Mouse (Mus musculus) cortical plate, adult 2 months (tissue): ENCODE measurements around the gene Dock8. TPM values are rescaled to one million over a fixed set of nuclear protein-coding genes. Genes with fewer than 3 reads are reported as not detected.

Source experiments
- H3K27ac ChIP-seq: fragments of 200-500 bp; 2 replicates; pipeline ENCODE4 v1.5.1; 2012; ENCODE audit warnings: low read length, control low read depth, inconsistent platforms; ENCODE audit not compliant: insufficient read depth
- H3K4me1 ChIP-seq: fragments of 200-500 bp; 2 replicates; pipeline ENCODE4 v1.6.1; 2011; ENCODE audit warnings: low read length; ENCODE audit not compliant: control insufficient read depth, insufficient read depth
- H3K4me3 ChIP-seq: fragments of 200-500 bp; 2 replicates; pipeline ENCODE4 v1.5.1; 2011; ENCODE audit warnings: mild to moderate bottlenecking, low read length, control low read depth; ENCODE audit not compliant: insufficient read depth
- CTCF ChIP-seq: fragments of 200-500 bp; IDR thresholded peaks from 2 replicates; pipeline ENCODE4 v1.5.1; 2011; ENCODE audit warnings: mild to moderate bottlenecking, control low read depth, low read length; ENCODE audit not compliant: insufficient read depth; ENCODE audit errors: extremely low read depth
- POLR2A ChIP-seq: fragments of 200-500 bp; IDR thresholded peaks from 2 replicates; pipeline ENCODE4 v1.6.1; 2011; ENCODE audit warnings: mild to moderate bottlenecking, low read length, control low read depth; ENCODE audit not compliant: insufficient read depth; ENCODE audit errors: extremely low read depth
- polyA plus RNA-seq: library from polyadenylated mRNA; depleted of rRNA; stranded (reverse); fragments of >200 nt; gene quantifications from 2 replicates; pipeline ENCODE4 v1.2.3, GENCODE M21; 2012

Gene Dock8
- polyA plus RNA-seq, 1 experiment = 1.7 TPM

DNA sequence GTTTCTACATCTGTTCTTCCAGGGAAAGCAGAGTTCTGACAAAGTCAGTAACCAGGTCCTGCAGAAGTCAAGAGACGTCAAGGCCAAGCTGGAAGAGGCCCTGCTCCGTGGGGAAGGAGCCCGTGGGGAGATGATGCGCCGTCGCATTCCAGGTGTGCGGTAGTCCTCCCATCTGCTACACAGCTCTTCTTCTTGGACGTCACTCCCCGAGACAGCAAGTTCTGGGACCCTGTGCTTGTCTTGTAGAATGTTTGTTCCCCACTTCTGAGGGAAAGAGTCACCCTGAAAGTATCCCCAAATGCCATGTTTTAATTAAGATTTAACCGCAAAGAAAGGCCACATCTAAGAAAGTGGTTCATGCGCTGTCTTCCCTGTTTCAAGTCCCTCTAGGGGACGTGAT, 164.1 kb downstream of the Dock8 start:
- H3K4me1 ChIP-seq = no peaks in the 10 kb centered on the region
- TF ChIP-seq POLR2A = no peak
- TF ChIP-seq CTCF = no peak
- no peak overlapping the region for H3K27ac ChIP-seq
- H3K4me3 ChIP-seq = no peak overlapping the region

DNA sequence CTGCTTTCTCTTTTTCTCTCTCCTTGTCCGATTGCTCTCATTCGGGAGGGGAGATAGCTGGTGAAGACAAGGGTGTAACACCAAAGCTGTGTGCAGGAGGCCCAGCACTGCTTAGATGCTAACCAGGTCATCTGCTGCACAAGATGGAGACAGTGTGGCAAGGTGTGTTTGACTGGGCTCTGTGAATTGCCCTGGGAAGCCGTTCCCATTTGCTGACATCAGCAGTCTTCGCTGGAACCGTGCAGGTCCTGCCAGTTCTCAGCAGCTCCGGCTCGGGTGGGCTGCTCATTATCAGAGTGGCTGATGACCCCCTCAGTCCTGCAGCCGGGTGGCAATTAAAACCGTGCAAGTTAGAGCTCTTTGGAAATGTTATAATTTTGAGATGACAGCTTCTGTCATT, 167.1 kb downstream of the Dock8 start:
- H3K27ac ChIP-seq = no peak overlapping the region
- no peaks in the 10 kb centered on the region for H3K4me1 ChIP-seq
- H3K4me3 ChIP-seq = no peak overlapping the region
- no peak for TF ChIP-seq CTCF
- TF ChIP-seq POLR2A = no peak

- Histone ChIP-seq H3K4me1 (no peaks in the 10 kb centered on the region), H3K4me3 (no peak overlapping the region), H3K27ac (no peak overlapping the region)
- TF ChIP-seq POLR2A = no peak
Observed at GRCm38 (mm10) chr19:25171395-25171794, 172.1 kb downstream of the Dock8 start.

GRCm38 (mm10) chr19:25176746-25177145, 177.4 kb downstream of the Dock8 start:
- H3K4me1 ChIP-seq = no peaks in the 10 kb centered on the region
- TF ChIP-seq POLR2A (no peak), CTCF (no peak)
- no peak overlapping the region for H3K4me3 ChIP-seq
- no peak overlapping the region for H3K27ac ChIP-seq

GRCm38 (mm10) chr19:25180024-25180423, 180.7 kb downstream of the Dock8 start:
- Histone ChIP-seq H3K4me1 (no peaks in the 10 kb centered on the region), H3K27ac (no peak overlapping the region), H3K4me3 (no peak overlapping the region)
- no peak for TF ChIP-seq POLR2A

DNA sequence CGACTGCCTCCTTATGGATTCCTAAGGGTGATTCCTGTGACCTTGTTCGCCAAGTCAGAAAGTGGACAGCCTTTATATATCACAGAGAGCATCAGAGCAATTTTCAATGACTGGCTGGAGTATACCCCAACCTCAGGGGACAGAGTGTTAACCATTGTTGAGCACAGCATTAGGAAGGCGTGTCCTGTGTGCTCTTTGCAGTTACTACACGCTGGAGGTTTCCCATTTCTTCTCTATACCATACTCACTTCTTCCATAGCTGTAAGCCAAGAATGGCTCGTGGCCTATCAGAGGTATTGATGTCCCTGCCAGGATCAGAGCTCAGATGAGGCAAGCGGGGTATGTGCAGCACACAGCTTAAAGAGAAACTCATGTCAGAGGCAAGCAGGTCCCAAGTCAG, 181.2 kb downstream of the Dock8 start:
- Histone ChIP-seq H3K27ac (no peak overlapping the region), H3K4me1 (no peaks in the 10 kb centered on the region), H3K4me3 (no peak overlapping the region)
- TF ChIP-seq CTCF (no peak), POLR2A (no peak)

DNA sequence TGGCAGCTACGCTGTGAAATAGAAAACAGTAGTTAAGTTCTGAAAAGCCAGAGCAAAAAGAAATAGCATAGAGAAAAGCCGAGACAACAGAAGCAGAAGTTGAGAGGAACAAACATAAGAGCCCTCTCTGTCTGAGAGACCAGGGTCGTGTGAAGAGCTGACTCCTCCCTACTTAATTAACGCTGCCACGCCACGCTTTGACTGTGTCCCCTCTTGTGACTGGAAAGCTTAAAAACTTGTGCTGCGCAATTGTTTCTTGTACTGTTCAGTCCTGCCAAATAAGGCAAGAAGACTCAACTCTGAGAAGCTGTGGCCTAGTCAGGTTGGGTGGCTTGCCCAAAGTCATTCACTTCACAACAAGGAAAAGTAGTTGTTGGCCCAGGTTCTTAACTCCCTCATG, 184.7 kb downstream of the Dock8 start:
- Histone ChIP-seq H3K4me1 (no peaks in the 10 kb centered on the region), H3K27ac (no peak overlapping the region), H3K4me3 (no peak overlapping the region)
- no peak for TF ChIP-seq CTCF

DNA sequence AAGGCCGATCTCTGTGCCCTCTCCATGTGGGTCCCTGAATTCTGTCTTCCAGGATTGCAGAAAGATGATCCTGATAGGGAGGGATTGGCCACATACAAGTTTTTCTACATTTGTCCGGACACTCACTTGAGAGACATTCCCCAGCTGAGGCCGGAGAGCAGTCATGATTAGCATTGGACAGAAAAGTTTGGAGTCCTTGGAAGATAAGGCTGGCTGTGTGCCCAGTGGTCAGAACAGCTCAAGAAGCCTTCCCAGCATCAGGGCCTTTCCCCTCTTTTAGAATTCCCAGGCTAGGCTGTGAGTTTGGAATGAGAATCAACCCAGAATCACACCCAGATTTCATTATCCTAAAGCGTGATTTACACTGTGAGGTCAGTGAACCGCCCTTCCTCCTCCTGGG, 187.0 kb downstream of the Dock8 start:
- TF ChIP-seq POLR2A = no peak
- TF ChIP-seq CTCF = no peak
- Histone ChIP-seq H3K4me1 (no peaks in the 10 kb centered on the region), H3K4me3 (no peak overlapping the region), H3K27ac (no peak overlapping the region)

- H3K4me3 ChIP-seq = no peak overlapping the region
- no peak overlapping the region for H3K27ac ChIP-seq
- H3K4me1 ChIP-seq = no peaks in the 10 kb centered on the region
- TF ChIP-seq CTCF = no peak
- no peak for TF ChIP-seq POLR2A
Observed at GRCm38 (mm10) chr19:25187681-25188080, 188.3 kb downstream of the Dock8 start.

DNA sequence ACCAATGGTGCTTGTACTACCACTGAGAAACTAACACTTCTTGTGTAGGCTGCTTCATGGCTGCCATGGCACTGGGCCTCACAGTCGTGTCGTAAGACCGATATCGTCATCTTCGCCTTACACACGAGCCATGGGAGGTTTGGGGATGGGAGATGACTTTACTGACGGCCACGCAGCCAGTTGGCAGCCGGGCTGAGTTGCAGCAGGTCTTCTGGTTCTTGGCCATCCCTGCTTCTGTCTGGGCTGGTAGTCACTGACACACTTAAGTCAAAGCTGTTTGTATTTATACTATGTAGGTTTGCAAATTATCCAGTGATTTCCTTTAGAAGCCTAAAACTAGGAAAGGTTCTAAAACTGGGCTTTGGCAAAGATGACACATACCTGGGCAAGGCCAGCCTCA, 194.4 kb downstream of the Dock8 start:
- Histone ChIP-seq H3K4me3 (no peak overlapping the region), H3K4me1 (no peaks in the 10 kb centered on the region), H3K27ac (no peak overlapping the region)
- TF ChIP-seq POLR2A (no peak), CTCF (no peak)
